Comparison of ENCODE assay signal across 9 mouse cellular contexts in genomic region chr4:117997381-117998269, GRCm38 (mm10).
DNase-seq lines count a peak whose midpoint lies in the region; TF ChIP-seq lines count a peak whose summit lies in the region.
"Had no signal": no experiment of that assay in that cellular context is flagged by ENCODE, and none has a peak within 500 bp of the region (broad histone marks: within the 10 kb centered on the region; RNA-seq: fewer than 3 reads in every experiment).

No protein-coding gene starts in this region.

- DNase-seq in ovary, postnatal 14 days (ENCODE audit: low spot score), result peak; percentile 32
- no peak for DNase-seq in ovary, postnatal 10 days (ENCODE audit: low spot score)
- DNase-seq in embryonic facial prominence, embryonic 10.5 days (ENCODE audit: low spot score), result peak; percentile 82
- peak; percentile 41 to 64 for DNase-seq in heart, adult 9 months (ENCODE audit: low spot score in 2 of 2)
- peak; percentile 54 for DNase-seq in kidney, adult 9 months
- DNase-seq in lung, postnatal 10 days, result peak; percentile 80
- no peak for DNase-seq in adrenal gland, postnatal 4 days (ENCODE audit: low spot score in 2 of 2)

- no peaks in the 10 kb centered on the region; the same call in 1 of the 2 replicates for H3K27me3 ChIP-seq in embryonic facial prominence, embryonic 10.5 days (replicated peaks; ENCODE audit: low read depth, poor library complexity, severe bottlenecking)
- no peaks in the 10 kb centered on the region for H3K27me3 ChIP-seq in small intestine, adult 2 months (ENCODE audit: control insufficient read depth, insufficient read depth, low read length)

- H3K36me3 ChIP-seq in embryonic facial prominence, embryonic 10.5 days (replicated peaks), result no peaks in the 10 kb centered on the region
- H3K36me3 ChIP-seq in small intestine, adult 2 months (ENCODE audit: control insufficient read depth, insufficient read depth, low read length), result no peaks in the 10 kb centered on the region

- H3K9me3 ChIP-seq in embryonic facial prominence, embryonic 10.5 days, result no peaks in the 10 kb centered on the region

- H3K4me1 ChIP-seq in embryonic facial prominence, embryonic 10.5 days, result peaks cover 58% of the 10 kb centered on the region
- peaks cover 28% of the 10 kb centered on the region for H3K4me1 ChIP-seq in small intestine, adult 2 months (ENCODE audit: control insufficient read depth, insufficient read depth, insufficient read length, low read length)

- H3K4me3 ChIP-seq in embryonic facial prominence, embryonic 10.5 days, result peak overlapping the region; percentile 25; the same call in 1 of the 2 replicates
- H3K4me3 ChIP-seq in small intestine, adult 2 months (ENCODE audit: low read depth, low read length), result no peak overlapping the region

- peak overlapping the region; percentile 48 for H3K27ac ChIP-seq in embryonic facial prominence, embryonic 10.5 days (replicated peaks)
- H3K27ac ChIP-seq in small intestine, adult 2 months (ENCODE audit: insufficient read depth, low read depth, low read length), result peak overlapping the region; percentile 6; the same call in 1 of the 2 replicates
- H3K27ac ChIP-seq: liver, embryonic 14.5 days had no signal

- TF ChIP-seq POLR2A in small intestine, adult 2 months (IDR thresholded peaks at IDR 0.05; ENCODE audit: low read depth, low read length), result no peak

- 11% methylated on average over 20 of the region's 20 CpGs for WGBS in embryonic facial prominence, embryonic 10.5 days
- 34% methylated on average over 20 of the region's 20 CpGs for WGBS in small intestine, adult 2 months

- TF ChIP-seq CTCF in small intestine, adult 2 months (IDR thresholded peaks at IDR 0.05; ENCODE audit: extremely low read depth, insufficient read length, insufficient replicate concordance, low read depth, low read length), result no peak

Comparison
In these comparisons a context has a peak if more than half of its experiments do, and no peak if none do; other contexts are left out.
1. DNase-seq: peak in ovary, postnatal 14 days (single experiment), embryonic facial prominence, embryonic 10.5 days (single experiment), heart, adult 9 months (2 of 2), kidney, adult 9 months (single experiment) and lung, postnatal 10 days (single experiment); none in ovary, postnatal 10 days (single experiment) and adrenal gland, postnatal 4 days (0 of 2).